In the genomic region with DNA sequence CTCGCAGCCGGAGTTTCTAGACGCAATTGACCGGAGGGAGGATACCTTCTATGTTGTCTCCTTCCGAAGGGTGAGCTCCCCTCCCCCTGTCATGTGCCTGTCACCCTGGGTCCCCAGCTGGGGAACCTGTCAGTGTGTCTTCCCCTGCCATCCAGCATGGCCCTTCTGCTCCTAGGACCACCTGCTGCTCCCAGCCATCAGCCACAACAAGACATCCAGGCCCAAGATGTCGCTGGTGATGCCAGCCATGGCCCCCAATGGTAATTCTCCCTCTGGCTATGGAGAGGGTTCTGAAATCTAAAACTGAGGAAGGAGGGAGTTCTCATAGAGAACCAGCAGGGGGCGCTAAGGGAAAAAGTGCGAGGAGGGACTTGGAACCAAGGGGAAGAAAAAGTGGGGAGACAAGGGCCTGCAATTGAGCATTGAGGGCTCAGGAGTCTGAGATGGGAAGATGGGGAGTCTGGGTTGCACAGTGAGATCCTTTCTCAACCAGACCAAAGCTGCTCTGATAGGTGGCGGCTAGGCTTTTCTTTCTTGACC, we compare ENCODE assay signal across 9 mouse cellular contexts. TPM values are rescaled to one million over a fixed set of nuclear protein-coding genes. Genes with fewer than 3 reads are reported as not detected.
DNase-seq lines count a peak whose midpoint lies in the region; ATAC-seq and TF ChIP-seq lines count a peak whose summit lies in the region.
"Had no signal": no experiment of that assay in that cellular context is flagged by ENCODE, and none has a peak within 500 bp of the region (broad histone marks: within the 10 kb centered on the region; RNA-seq: fewer than 3 reads in every experiment).

No protein-coding gene starts in this region.

- no peak overlapping the region for H3K27ac ChIP-seq in kidney, embryonic 15.5 days
- no peak overlapping the region for H3K27ac ChIP-seq in liver, embryonic 14.5 days
- H3K27ac ChIP-seq in stomach, postnatal 0 days (replicated peaks) = peak overlapping the region; percentile 30; the same call in 1 of the 2 replicates
- H3K27ac ChIP-seq in forebrain, embryonic 15.5 days (replicated peaks) = no peak overlapping the region

- no peak overlapping the region for H3K9ac ChIP-seq in kidney, embryonic 15.5 days
- H3K9ac ChIP-seq in liver, embryonic 14.5 days (replicated peaks) = no peak overlapping the region
- H3K9ac ChIP-seq in stomach, postnatal 0 days (ENCODE audit: low read length) = no peak overlapping the region
- no peak overlapping the region for H3K9ac ChIP-seq in forebrain, embryonic 15.5 days (replicated peaks)

- H3K4me1 ChIP-seq in kidney, embryonic 15.5 days = peaks cover 29% of the 10 kb centered on the region
- H3K4me1 ChIP-seq in liver, embryonic 14.5 days (replicated peaks; ENCODE audit: control insufficient read depth in 2 of 2, insufficient read depth in 2 of 2, low read length in 1 of 2) = no peaks in the 10 kb centered on the region
- no peaks in the 10 kb centered on the region; the same call in 1 of the 2 replicates for H3K4me1 ChIP-seq in stomach, postnatal 0 days (replicated peaks; ENCODE audit: control insufficient read depth, insufficient read depth)
- H3K4me1 ChIP-seq in forebrain, embryonic 15.5 days = no peaks in the 10 kb centered on the region

- ATAC-seq in kidney, embryonic 15.5 days (replicated peaks; ENCODE audit: low FRiP score) = no peak
- ATAC-seq in liver, embryonic 14.5 days (ENCODE audit: insufficient read depth) = no peak
- no peak for ATAC-seq in stomach, postnatal 0 days (ENCODE audit: low FRiP score, low TSS enrichment)
- ATAC-seq in forebrain, embryonic 15.5 days (replicated peaks) = no peak

- peaks cover 59% of the 10 kb centered on the region for H3K36me3 ChIP-seq in kidney, embryonic 15.5 days
- H3K36me3 ChIP-seq in liver, embryonic 14.5 days (replicated peaks; ENCODE audit: control insufficient read depth, insufficient read depth, low read depth) = peaks cover 2% of the 10 kb centered on the region; the same call in 1 of the 2 replicates
- peaks cover 12% of the 10 kb centered on the region for H3K36me3 ChIP-seq in stomach, postnatal 0 days (ENCODE audit: control insufficient read depth, insufficient read depth, low read length)
- H3K36me3 ChIP-seq in forebrain, embryonic 15.5 days = peaks cover 56% of the 10 kb centered on the region

- peaks cover 13% of the 10 kb centered on the region; the same call in 1 of the 2 replicates for H3K27me3 ChIP-seq in kidney, embryonic 15.5 days
- peaks cover 3% of the 10 kb centered on the region; the same call in 1 of the 2 replicates for H3K27me3 ChIP-seq in liver, embryonic 14.5 days (ENCODE audit: control insufficient read depth, insufficient read depth, low read length)
- H3K27me3 ChIP-seq in stomach, postnatal 0 days (ENCODE audit: control insufficient read depth, insufficient read depth, low read length) = peaks cover 2% of the 10 kb centered on the region; the same call in 1 of the 2 replicates
- no peaks in the 10 kb centered on the region for H3K27me3 ChIP-seq in forebrain, embryonic 15.5 days

- H3K4me3 ChIP-seq in kidney, embryonic 15.5 days (replicated peaks) = no peak overlapping the region
- H3K4me3 ChIP-seq in liver, embryonic 14.5 days (ENCODE audit: insufficient read depth in 1 of 2, low read depth in 2 of 2, low read length in 2 of 2) = no peak overlapping the region
- no peak overlapping the region for H3K4me3 ChIP-seq in stomach, postnatal 0 days (ENCODE audit: low read depth, low read length)
- H3K4me3 ChIP-seq in forebrain, embryonic 15.5 days = no peak overlapping the region

- peak; percentile 86 for TF ChIP-seq CTCF in liver, embryonic 14.5 days (IDR thresholded peaks at IDR 0.05; ENCODE audit: low read depth)
- peak; percentile 87 for TF ChIP-seq CTCF in stomach, postnatal 0 days (IDR thresholded peaks at IDR 0.05; ENCODE audit: low read depth)

- no peak overlapping the region for H3K4me2 ChIP-seq in kidney, embryonic 15.5 days
- no peak overlapping the region for H3K4me2 ChIP-seq in liver, embryonic 14.5 days (ENCODE audit: low read depth)
- no peak overlapping the region for H3K4me2 ChIP-seq in stomach, postnatal 0 days (replicated peaks; ENCODE audit: low read depth)
- H3K4me2 ChIP-seq in forebrain, embryonic 15.5 days (replicated peaks) = no peak overlapping the region

- DNase-seq in kidney, adult 18-20 months = peak; percentile 65
- DNase-seq in CD4-positive helper T cell, adult 2 months (ENCODE audit: low read depth, low spot score) = peak; percentile 45
- DNase-seq in MN1 (ENCODE audit: low spot score) = peak; percentile 78
- DNase-seq in cerebellum, postnatal 14 days = peak; percentile 68 to 83
- peak in 1 of 3 experiments; percentile 24 for DNase-seq in liver, embryonic 14.5 days (ENCODE audit: low read depth in 3 of 3, low spot score in 3 of 3)
- peak; percentile 52 for DNase-seq in stomach, postnatal 0 days (ENCODE audit: low spot score)

- TF ChIP-seq EP300 in liver, embryonic 14.5 days (IDR thresholded peaks at IDR 0.05; ENCODE audit: low read depth) = no peak
- no peak for TF ChIP-seq EP300 in stomach, postnatal 0 days (optimal IDR thresholded peaks at IDR 0.05)

- 66% methylated on average over 9 of the region's 9 CpGs for WGBS in kidney, embryonic 15.5 days
- WGBS in liver, embryonic 14.5 days (ENCODE audit: insufficient replicate concordance) = 53% methylated on average over 9 of the region's 9 CpGs
- WGBS in stomach, postnatal 0 days = 68% methylated on average over 9 of the region's 9 CpGs
- 62% methylated on average over 9 of the region's 9 CpGs for WGBS in forebrain, embryonic 15.5 days

- no peaks in the 10 kb centered on the region for H3K9me3 ChIP-seq in kidney, embryonic 15.5 days (replicated peaks)
- no peaks in the 10 kb centered on the region for H3K9me3 ChIP-seq in liver, embryonic 14.5 days (ENCODE audit: control insufficient read depth, low read length)
- H3K9me3 ChIP-seq in stomach, postnatal 0 days (ENCODE audit: control insufficient read depth, low read length) = no peaks in the 10 kb centered on the region
- no peaks in the 10 kb centered on the region for H3K9me3 ChIP-seq in forebrain, embryonic 15.5 days

RNA-seq across cellular contexts. Expression of a gene that starts 6.9 kb away (rescaled TPM):
- polyA plus RNA-seq in kidney, embryonic 15.5 days (2015; fragmentation: Nextera tagmentation; extraction: Ambion mirVana) = 86.2 and 98.2 TPM in 2 replicates
- polyA plus RNA-seq in liver, embryonic 14.5 days (2012; rRNA removed) = 15.5 and 16.6 TPM in 2 replicates
- 11.3 and 12.6 TPM in 2 replicates for polyA plus RNA-seq in liver, embryonic 14.5 days (2014; fragmentation: Nextera tagmentation; extraction: Ambion mirVana)
- polyA plus RNA-seq in stomach, postnatal 0 days (2015; fragmentation: Nextera tagmentation; extraction: Ambion mirVana) = 35.4 and 39.3 TPM in 2 replicates
- 111 and 112 TPM in 2 replicates for polyA plus RNA-seq in forebrain, embryonic 15.5 days (2015; fragmentation: Nextera tagmentation; extraction: Ambion mirVana)

RNA-seq across cellular contexts. Expression of a gene that starts 9.3 kb away (rescaled TPM):
- polyA plus RNA-seq in kidney, embryonic 15.5 days (2015; fragmentation: Nextera tagmentation; extraction: Ambion mirVana) = 17.2 and 18.4 TPM in 2 replicates
- polyA plus RNA-seq in liver, embryonic 14.5 days (2012; rRNA removed) = 0.47 and 1.6 TPM in 2 replicates
- 2.9 and 3.2 TPM in 2 replicates for polyA plus RNA-seq in liver, embryonic 14.5 days (2014; fragmentation: Nextera tagmentation; extraction: Ambion mirVana)
- 12.4 and 12.8 TPM in 2 replicates for polyA plus RNA-seq in stomach, postnatal 0 days (2015; fragmentation: Nextera tagmentation; extraction: Ambion mirVana)
- polyA plus RNA-seq in forebrain, embryonic 15.5 days (2015; fragmentation: Nextera tagmentation; extraction: Ambion mirVana) = 15.3 and 15.8 TPM in 2 replicates

RNA-seq across cellular contexts. Expression of a gene that starts 16.5 kb away (rescaled TPM):
- polyA plus RNA-seq in kidney, embryonic 15.5 days (2015; fragmentation: Nextera tagmentation; extraction: Ambion mirVana) = 0.35 and 0.75 TPM in 2 replicates
- polyA plus RNA-seq in liver, embryonic 14.5 days (2012; rRNA removed) = 0.17 and 0.21 TPM in 2 replicates
- polyA plus RNA-seq in liver, embryonic 14.5 days (2014; fragmentation: Nextera tagmentation; extraction: Ambion mirVana) = 0.10 and 0.13 TPM in 2 replicates
- polyA plus RNA-seq in stomach, postnatal 0 days (2015; fragmentation: Nextera tagmentation; extraction: Ambion mirVana) = 1.9 and 2.4 TPM in 2 replicates
- polyA plus RNA-seq in forebrain, embryonic 15.5 days (2015; fragmentation: Nextera tagmentation; extraction: Ambion mirVana) = 0.05 and 0.06 TPM in 2 replicates

RNA-seq across cellular contexts. Expression of a gene that starts 24.5 kb away (rescaled TPM):
- polyA plus RNA-seq in kidney, embryonic 15.5 days (2015; fragmentation: Nextera tagmentation; extraction: Ambion mirVana) = 0.24 and 0.35 TPM in 2 replicates
- 0.04 and 0.11 TPM in 2 replicates for polyA plus RNA-seq in liver, embryonic 14.5 days (2012; rRNA removed)
- not detected in 2 replicates for polyA plus RNA-seq in liver, embryonic 14.5 days (2014; fragmentation: Nextera tagmentation; extraction: Ambion mirVana)
- polyA plus RNA-seq in stomach, postnatal 0 days (2015; fragmentation: Nextera tagmentation; extraction: Ambion mirVana) = 0.44 and 0.67 TPM in 2 replicates
- 6.8 and 7.4 TPM in 2 replicates for polyA plus RNA-seq in forebrain, embryonic 15.5 days (2015; fragmentation: Nextera tagmentation; extraction: Ambion mirVana)
- polyA plus RNA-seq: liver, embryonic 16.5 days had no signal

RNA-seq across cellular contexts. Expression of a gene that starts 25.5 kb away (rescaled TPM):
- 36.5 and 39.1 TPM in 2 replicates for polyA plus RNA-seq in kidney, embryonic 15.5 days (2015; fragmentation: Nextera tagmentation; extraction: Ambion mirVana)
- polyA plus RNA-seq in liver, embryonic 14.5 days (2012; rRNA removed) = 10.4 and 11.6 TPM in 2 replicates
- polyA plus RNA-seq in liver, embryonic 14.5 days (2014; fragmentation: Nextera tagmentation; extraction: Ambion mirVana) = 10.5 and 12.9 TPM in 2 replicates
- 16.5 and 18.7 TPM in 2 replicates for polyA plus RNA-seq in stomach, postnatal 0 days (2015; fragmentation: Nextera tagmentation; extraction: Ambion mirVana)
- polyA plus RNA-seq in forebrain, embryonic 15.5 days (2015; fragmentation: Nextera tagmentation; extraction: Ambion mirVana) = 17.2 and 18.2 TPM in 2 replicates
